Mouse (Mus musculus) Muller cell, postnatal 12 days (primary cell): ENCODE data around the gene Lnpep.
"Not testable (repeated sequence)": the region's sequence is repeated elsewhere in the genome, so short reads cannot be mapped to it uniquely, and the experiment has no call there.

Experiments used
- DNase-seq: peaks from one replicate; pipeline ENCODE4 v3.0.0-alpha.2; 2015; ENCODE audit errors: inconsistent ontology term

The Lnpep gene

GRCm38 (mm10) chr17:17496234-17496633, 128.6 kb downstream of the Lnpep start:
- not testable (repeated sequence) for DNase-seq

DNA sequence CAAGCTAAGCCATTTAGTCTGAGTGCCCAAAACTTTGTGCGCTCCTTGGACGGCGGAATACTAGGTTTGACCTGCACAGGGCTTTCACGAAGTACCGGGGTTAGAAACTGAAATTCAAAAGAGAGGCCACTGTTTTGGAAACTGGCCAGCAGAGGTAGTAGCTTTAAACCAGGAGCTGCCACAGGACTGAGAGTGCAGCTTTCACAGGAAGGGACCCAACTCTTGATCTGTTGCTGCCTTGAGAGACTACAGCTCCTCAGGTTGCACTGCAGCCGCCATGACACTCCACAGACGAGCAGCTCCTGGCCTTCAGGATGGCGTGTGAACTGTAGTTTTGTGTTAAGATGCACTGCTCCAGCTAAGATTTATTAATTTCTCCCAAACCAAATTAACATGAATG, 132.7 kb downstream of the Lnpep start:
- no peak for DNase-seq

DNA sequence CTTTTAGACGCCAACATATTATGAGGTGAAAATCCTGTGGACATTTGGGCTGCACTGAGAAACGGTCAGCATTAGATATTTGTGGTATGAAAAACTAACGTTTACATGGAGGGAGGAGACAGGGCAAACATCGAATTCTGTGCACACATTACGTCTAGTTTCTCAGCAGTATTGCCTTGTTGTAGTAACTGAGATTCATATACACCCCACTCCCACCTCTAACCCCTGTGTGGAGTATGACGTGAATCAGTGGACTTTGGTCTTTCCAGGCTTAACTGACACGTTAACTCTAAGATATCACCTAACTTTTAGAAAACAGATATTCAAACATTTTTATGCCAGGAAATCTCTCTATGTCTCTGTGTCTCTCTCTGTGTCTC, 133.2 kb downstream of the Lnpep start:
- no peak for DNase-seq

GRCm38 (mm10) chr17:17490820-17491621, 133.8 kb downstream of the Lnpep start:
- no peak for DNase-seq

DNA sequence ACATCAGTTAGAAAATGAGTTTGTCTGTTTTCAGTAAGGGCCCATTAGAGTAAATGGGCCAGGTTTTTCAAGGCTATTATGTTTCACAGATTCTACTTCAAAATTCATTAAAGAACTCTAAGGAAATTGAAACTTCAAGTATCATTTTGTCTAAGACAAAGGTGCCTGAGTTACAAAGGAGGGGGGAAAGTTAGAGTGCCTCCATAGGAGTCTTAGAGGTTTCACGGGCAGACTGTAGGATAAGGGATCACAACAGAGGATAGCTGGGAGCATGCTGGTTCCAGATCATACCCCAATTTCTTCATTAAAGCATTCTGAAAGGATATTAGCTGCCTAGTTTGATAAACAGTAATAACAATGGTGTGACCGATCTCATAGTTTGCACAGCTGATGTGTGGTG, 139.1 kb downstream of the Lnpep start:
- no peak for DNase-seq
